Mouse (Mus musculus): ENCODE data around the gene Hydin. TPM values are rescaled to one million over a fixed set of nuclear protein-coding genes. Genes with fewer than 3 reads are reported as not detected.
A peak's percentile ranks its signal among the peaks of the same experiment; 100 is the strongest.

The Hydin gene
- total and polyA plus RNA-seq, 2 experiments from 2014 or later: 0.39 to 0.73 TPM

DNA sequence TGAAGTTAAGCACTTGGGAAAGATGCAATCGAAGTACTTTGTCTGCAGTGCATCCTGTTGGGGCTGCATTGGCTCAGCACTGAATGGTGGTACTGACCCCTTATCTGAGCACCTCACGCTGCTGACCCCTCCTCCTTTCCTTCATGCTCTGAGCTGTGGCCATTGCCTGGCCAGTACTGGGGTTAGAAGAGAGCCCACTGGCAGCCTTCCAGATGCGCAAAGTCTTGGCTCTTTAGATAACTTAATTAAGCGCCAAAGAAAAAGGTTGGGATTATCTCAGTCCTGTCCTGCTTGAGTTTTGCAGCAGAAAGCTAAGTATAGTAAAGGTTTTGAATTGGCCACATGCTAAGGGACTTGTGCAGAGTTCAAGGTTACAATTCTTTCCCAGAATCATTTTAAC, 377.6 kb downstream of the Hydin start:
- Histone ChIP-seq H3K36me3 (ENCODE audit: insufficient read depth, low read length) (peaks cover 19% of the 10 kb centered on the region), H3K4me1 (ENCODE audit: insufficient read depth, low read length) (no peaks in the 10 kb centered on the region), H3K4me2 (ENCODE audit: low read depth, low read length) (no peak overlapping the region), H3K4me3 (ENCODE audit: low read length) (no peak overlapping the region), H3K9me3 (ENCODE audit: low read length) (no peaks in the 10 kb centered on the region), H3K27ac (no peak overlapping the region), H3K9ac (replicated peaks; ENCODE audit: low read length) (no peak overlapping the region), H3K27me3 (ENCODE audit: insufficient read depth, low read length) (no peaks in the 10 kb centered on the region)
- ATAC-seq (no peak), DNase-seq (ENCODE audit: low spot score) (no peak)
- WGBS: 77% methylated on average over 4 of the region's 4 CpGs
- no peak for TF ChIP-seq CTCF (IDR thresholded peaks at IDR 0.05; ENCODE audit: low read depth)

DNA sequence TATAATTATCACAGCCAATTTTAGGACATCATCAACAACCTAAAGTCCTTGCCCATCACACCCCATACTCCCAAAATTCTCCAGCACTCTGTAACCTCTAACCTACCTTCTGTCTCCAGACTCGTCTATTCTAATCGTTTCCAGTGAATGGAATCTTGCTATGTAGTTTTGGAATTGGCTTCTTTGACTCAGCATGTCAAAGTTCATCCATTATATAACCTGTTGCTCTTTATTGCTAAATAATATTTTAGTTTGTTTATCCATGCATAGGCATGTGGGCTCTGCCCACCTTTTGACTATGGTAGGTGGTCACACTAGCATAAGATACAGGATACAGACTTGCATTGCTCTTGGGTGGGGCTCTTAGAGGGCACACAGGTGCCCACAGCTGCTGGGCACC, 378.1 kb downstream of the Hydin start:
- ATAC-seq (no peak), DNase-seq (ENCODE audit: low spot score) (no peak)
- H3K4me3 ChIP-seq (ENCODE audit: low read length): no peak overlapping the region
- H3K9ac ChIP-seq (replicated peaks; ENCODE audit: low read length): no peak overlapping the region
- H3K4me1 ChIP-seq (ENCODE audit: insufficient read depth, low read length): no peaks in the 10 kb centered on the region
- 88% methylated on average over 2 of the region's 2 CpGs for WGBS
- H3K4me2 ChIP-seq (ENCODE audit: low read depth, low read length): no peak overlapping the region
- no peaks in the 10 kb centered on the region for H3K9me3 ChIP-seq (ENCODE audit: low read length)
- H3K27ac ChIP-seq: no peak overlapping the region
- H3K36me3 ChIP-seq (ENCODE audit: insufficient read depth, low read length): peaks cover 23% of the 10 kb centered on the region
- no peaks in the 10 kb centered on the region for H3K27me3 ChIP-seq (ENCODE audit: insufficient read depth, low read length)
- TF ChIP-seq CTCF (IDR thresholded peaks at IDR 0.05; ENCODE audit: low read depth): no peak

DNA sequence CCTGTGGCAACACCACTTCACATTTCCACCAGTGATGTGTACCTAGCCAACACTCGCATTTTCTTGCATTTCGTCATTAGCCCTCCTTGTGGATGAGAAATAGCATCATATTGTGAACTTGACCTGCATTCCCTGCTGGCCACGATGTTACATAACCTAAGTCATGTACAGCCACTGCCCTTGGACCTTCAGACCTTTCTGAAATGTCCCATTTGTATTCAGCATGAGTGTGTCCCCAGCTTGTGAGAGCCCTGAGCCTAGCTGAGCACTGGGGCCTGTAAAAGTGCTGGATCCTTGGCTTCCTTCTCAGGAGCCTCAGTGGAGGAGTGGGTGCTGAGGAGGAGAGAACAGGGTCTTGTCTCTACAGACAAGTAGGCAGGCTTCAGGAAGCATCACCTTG, 378.6 kb downstream of the Hydin start:
- no peak overlapping the region for H3K27ac ChIP-seq
- no peaks in the 10 kb centered on the region for H3K4me1 ChIP-seq (ENCODE audit: insufficient read depth, low read length)
- peaks cover 27% of the 10 kb centered on the region for H3K36me3 ChIP-seq (ENCODE audit: insufficient read depth, low read length)
- no peak for TF ChIP-seq CTCF (IDR thresholded peaks at IDR 0.05; ENCODE audit: low read depth)
- ATAC-seq (no peak), DNase-seq (ENCODE audit: low spot score) (no peak)
- H3K27me3 ChIP-seq (ENCODE audit: insufficient read depth, low read length): no peaks in the 10 kb centered on the region
- H3K9ac ChIP-seq (replicated peaks; ENCODE audit: low read length): no peak overlapping the region
- no peak overlapping the region for H3K4me3 ChIP-seq (ENCODE audit: low read length)
- H3K9me3 ChIP-seq (ENCODE audit: low read length): no peaks in the 10 kb centered on the region
- 95% methylated on average over 3 of the region's 3 CpGs for WGBS
- no peak overlapping the region for H3K4me2 ChIP-seq (ENCODE audit: low read depth, low read length)

DNA sequence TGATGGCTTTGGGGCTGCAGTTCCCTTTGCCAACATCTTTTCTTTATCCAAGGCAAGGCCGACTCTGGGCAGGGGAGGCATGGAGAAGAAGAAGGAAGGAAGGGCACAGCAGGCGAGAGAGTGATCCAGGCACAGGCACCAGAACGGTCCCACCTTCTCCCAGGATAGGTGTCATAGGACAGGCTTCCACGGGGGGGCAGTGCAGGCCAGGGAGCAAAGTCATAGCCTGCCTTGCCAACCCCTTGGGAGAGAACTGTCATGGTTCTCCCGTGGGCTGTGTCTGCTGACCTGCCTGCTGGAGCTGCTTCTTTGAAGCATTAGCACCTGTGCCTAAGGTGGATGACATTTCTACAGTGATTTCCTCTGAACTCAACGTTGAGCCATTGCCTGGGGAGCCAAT, 379.3 kb downstream of the Hydin start:
- no peak overlapping the region for H3K4me3 ChIP-seq (ENCODE audit: low read length)
- H3K36me3 ChIP-seq (ENCODE audit: insufficient read depth, low read length): peaks cover 33% of the 10 kb centered on the region
- H3K4me2 ChIP-seq (ENCODE audit: low read depth, low read length): no peak overlapping the region
- no peaks in the 10 kb centered on the region for H3K27me3 ChIP-seq (ENCODE audit: insufficient read depth, low read length)
- peak; percentile 95 for TF ChIP-seq CTCF (IDR thresholded peaks at IDR 0.05; ENCODE audit: low read depth)
- no peaks in the 10 kb centered on the region for H3K4me1 ChIP-seq (ENCODE audit: insufficient read depth, low read length)
- H3K9me3 ChIP-seq (ENCODE audit: low read length): no peaks in the 10 kb centered on the region
- WGBS: 28% methylated on average over 6 of the region's 6 CpGs
- H3K27ac ChIP-seq: no peak overlapping the region
- ATAC-seq: peak; percentile 88
- peak; percentile 85 for DNase-seq (ENCODE audit: low spot score)
- no peak overlapping the region for H3K9ac ChIP-seq (replicated peaks; ENCODE audit: low read length)

DNA sequence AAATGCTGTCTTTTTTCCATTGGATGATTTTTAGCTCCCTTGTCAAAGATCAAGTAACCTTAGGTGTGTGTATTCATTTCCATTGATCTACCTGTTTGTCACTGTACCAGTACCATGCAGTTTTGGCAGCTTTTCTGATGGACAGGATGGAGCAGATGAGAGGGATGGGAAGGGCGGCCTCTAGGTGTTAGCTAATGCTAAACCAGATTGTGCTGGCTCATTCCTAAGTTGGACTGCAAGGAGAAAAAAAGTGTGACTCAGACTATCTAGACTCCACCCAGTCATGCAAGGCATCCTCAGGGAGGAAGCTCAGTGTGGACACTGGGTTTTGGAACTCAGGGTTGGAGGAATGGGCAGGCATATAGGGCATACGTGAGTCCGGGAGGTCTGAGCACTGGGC, 381.8 kb downstream of the Hydin start:
- H3K27me3 ChIP-seq (ENCODE audit: insufficient read depth, low read length): no peaks in the 10 kb centered on the region
- peaks cover 27% of the 10 kb centered on the region for H3K36me3 ChIP-seq (ENCODE audit: insufficient read depth, low read length)
- H3K4me2 ChIP-seq (ENCODE audit: low read depth, low read length): no peak overlapping the region
- no peak for ATAC-seq
- TF ChIP-seq CTCF (IDR thresholded peaks at IDR 0.05; ENCODE audit: low read depth): no peak
- no peaks in the 10 kb centered on the region for H3K9me3 ChIP-seq (ENCODE audit: low read length)
- WGBS: 90% methylated on average over 3 of the region's 3 CpGs
- no peak overlapping the region for H3K27ac ChIP-seq
- no peak overlapping the region for H3K9ac ChIP-seq (replicated peaks; ENCODE audit: low read length)
- H3K4me1 ChIP-seq (ENCODE audit: insufficient read depth, low read length): no peaks in the 10 kb centered on the region
- no peak for DNase-seq (ENCODE audit: low spot score)
- H3K4me3 ChIP-seq (ENCODE audit: low read length): no peak overlapping the region

DNA sequence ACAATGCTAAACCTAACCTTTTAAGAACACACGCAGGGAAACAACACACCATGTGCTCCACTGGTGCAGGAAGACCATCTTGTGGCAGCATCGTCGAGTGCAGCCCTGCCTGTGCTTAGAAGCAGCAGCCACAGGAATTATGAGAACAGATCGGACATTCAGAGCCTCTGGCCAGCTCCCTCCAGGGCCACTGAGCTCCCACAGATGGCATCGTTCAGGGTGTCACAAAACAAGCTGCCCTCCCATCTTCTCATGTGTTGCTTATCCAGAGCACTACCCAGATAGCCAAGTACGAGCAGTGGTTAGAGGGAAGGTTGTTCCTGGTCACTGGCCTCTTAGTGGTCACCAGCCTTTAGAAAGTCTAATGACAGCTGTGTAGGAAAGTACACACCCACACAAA, 382.5 kb downstream of the Hydin start:
- peaks cover 25% of the 10 kb centered on the region for H3K36me3 ChIP-seq (ENCODE audit: insufficient read depth, low read length)
- whole genome bisulfite sequencing: 82% methylated on average over 6 of the region's 6 CpGs
- no peak for TF ChIP-seq CTCF (IDR thresholded peaks at IDR 0.05; ENCODE audit: low read depth)
- H3K9ac ChIP-seq (replicated peaks; ENCODE audit: low read length): no peak overlapping the region
- H3K4me3 ChIP-seq (ENCODE audit: low read length): no peak overlapping the region
- DNase-seq (ENCODE audit: low spot score) (no peak), ATAC-seq (no peak)
- H3K9me3 ChIP-seq (ENCODE audit: low read length): no peaks in the 10 kb centered on the region
- H3K27ac ChIP-seq: no peak overlapping the region
- no peaks in the 10 kb centered on the region for H3K27me3 ChIP-seq (ENCODE audit: insufficient read depth, low read length)
- H3K4me2 ChIP-seq (ENCODE audit: low read depth, low read length): no peak overlapping the region
- no peaks in the 10 kb centered on the region for H3K4me1 ChIP-seq (ENCODE audit: insufficient read depth, low read length)

DNA sequence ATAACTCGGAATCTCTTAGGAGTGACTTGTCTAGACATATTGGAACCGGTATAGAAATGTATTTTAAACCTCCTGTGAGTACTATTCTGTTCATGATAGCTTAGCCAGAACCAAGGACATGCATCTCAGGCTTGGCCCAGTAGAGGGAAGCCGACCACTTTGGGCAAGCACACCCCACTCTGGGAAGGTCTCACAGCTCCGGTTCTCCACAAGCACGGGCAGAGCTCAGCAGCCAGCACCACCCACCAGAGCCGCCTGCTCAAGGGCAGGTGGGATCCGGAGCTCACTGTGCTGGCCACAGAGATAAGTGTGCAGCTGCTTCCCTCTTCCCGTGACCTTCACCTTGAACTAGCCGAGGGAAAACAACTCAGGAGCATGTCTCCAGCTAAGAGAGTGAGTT, 384.1 kb downstream of the Hydin start:
- Histone ChIP-seq H3K4me3 (ENCODE audit: low read length) (no peak overlapping the region), H3K9ac (replicated peaks; ENCODE audit: low read length) (no peak overlapping the region), H3K9me3 (ENCODE audit: low read length) (no peaks in the 10 kb centered on the region), H3K27ac (no peak overlapping the region), H3K4me1 (ENCODE audit: insufficient read depth, low read length) (no peaks in the 10 kb centered on the region), H3K4me2 (ENCODE audit: low read depth, low read length) (no peak overlapping the region), H3K27me3 (ENCODE audit: insufficient read depth, low read length) (no peaks in the 10 kb centered on the region), H3K36me3 (ENCODE audit: insufficient read depth, low read length) (peaks cover 18% of the 10 kb centered on the region)
- no peak for DNase-seq (ENCODE audit: low spot score)
- TF ChIP-seq CTCF (IDR thresholded peaks at IDR 0.05; ENCODE audit: low read depth): peak; percentile 21; the same call in 1 of the 2 replicates
- WGBS: 88% methylated on average over 9 of the region's 9 CpGs
- ATAC-seq: no peak

Measured in hindbrain, postnatal 0 days (tissue).